Mouse (Mus musculus): ENCODE results near the gene Tnik. TPM values are rescaled to one million over a fixed set of nuclear protein-coding genes. Genes with fewer than 3 reads are reported as not detected.

The Tnik gene
- total RNA-seq, 4 experiments from 2014 or later: 21.9 to 29.9 (median 27.9) TPM

GRCm38 (mm10) chr3:28345961-28346360 lies 82.9 kb downstream of the Tnik start:
- DNase-seq (ENCODE audit: low spot score in 2 of 2): no peak

- no peak for DNase-seq (ENCODE audit: low spot score in 2 of 2)
Measured at GRCm38 (mm10) chr3:28346476-28346875, 83.5 kb downstream of the Tnik start.

GRCm38 (mm10) chr3:28348746-28349145 lies 85.7 kb downstream of the Tnik start:
- DNase-seq (ENCODE audit: low spot score in 2 of 2): no peak

- no peak for DNase-seq (ENCODE audit: low spot score in 2 of 2)
Measured at GRCm38 (mm10) chr3:28350147-28350801, 87.3 kb downstream of the Tnik start.

GRCm38 (mm10) chr3:28358391-28358790 lies 95.4 kb downstream of the Tnik start:
- DNase-seq (ENCODE audit: low spot score in 2 of 2): no peak

GRCm38 (mm10) chr3:28359138-28359537 lies 96.1 kb downstream of the Tnik start:
- no peak for DNase-seq (ENCODE audit: low spot score in 2 of 2)

GRCm38 (mm10) chr3:28361056-28361455 lies 98.0 kb downstream of the Tnik start:
- DNase-seq (ENCODE audit: low spot score in 2 of 2): no peak

- DNase-seq (ENCODE audit: low spot score in 2 of 2): no peak
Measured at GRCm38 (mm10) chr3:28363441-28364125, 100.6 kb downstream of the Tnik start.

GRCm38 (mm10) chr3:28368746-28369145 lies 105.7 kb downstream of the Tnik start:
- DNase-seq (ENCODE audit: low spot score in 2 of 2): no peak

- DNase-seq (ENCODE audit: low spot score in 2 of 2): no peak
Measured at GRCm38 (mm10) chr3:28369266-28369665, 106.3 kb downstream of the Tnik start.

- DNase-seq (ENCODE audit: low spot score in 2 of 2): peak; percentile 52 to 55
Measured at GRCm38 (mm10) chr3:28369698-28370097, 106.7 kb downstream of the Tnik start.

- DNase-seq (ENCODE audit: low spot score in 2 of 2): peak; percentile 13 to 46
Measured at GRCm38 (mm10) chr3:28371583-28371982, 108.6 kb downstream of the Tnik start.

- no peak for DNase-seq (ENCODE audit: low spot score in 2 of 2)
Measured at GRCm38 (mm10) chr3:28372459-28372858, 109.4 kb downstream of the Tnik start.

GRCm38 (mm10) chr3:28374738-28375510 lies 111.9 kb downstream of the Tnik start:
- DNase-seq (ENCODE audit: low spot score in 2 of 2): no peak

GRCm38 (mm10) chr3:28380224-28380623 lies 117.2 kb downstream of the Tnik start:
- no peak for DNase-seq (ENCODE audit: low spot score in 2 of 2)

GRCm38 (mm10) chr3:28383526-28384126 lies 120.6 kb downstream of the Tnik start:
- DNase-seq (ENCODE audit: low spot score in 2 of 2): no peak

GRCm38 (mm10) chr3:28385199-28385975 lies 122.4 kb downstream of the Tnik start:
- no peak for DNase-seq (ENCODE audit: low spot score in 2 of 2)

GRCm38 (mm10) chr3:28388540-28388939 lies 125.5 kb downstream of the Tnik start:
- no peak for DNase-seq (ENCODE audit: low spot score in 2 of 2)

- DNase-seq (ENCODE audit: low spot score in 2 of 2): no peak
Measured at GRCm38 (mm10) chr3:28390183-28390582, 127.2 kb downstream of the Tnik start.

GRCm38 (mm10) chr3:28392542-28392941 lies 129.5 kb downstream of the Tnik start:
- no peak for DNase-seq (ENCODE audit: low spot score in 2 of 2)

- DNase-seq (ENCODE audit: low spot score in 2 of 2): no peak
Measured at GRCm38 (mm10) chr3:28398781-28399180, 135.8 kb downstream of the Tnik start.
